Mouse (Mus musculus) heart, embryonic 13.5 days (tissue): ENCODE data around the gene Ppp6r3. TPM values are rescaled to one million over a fixed set of nuclear protein-coding genes. Genes with fewer than 3 reads are reported as not detected.
"Not testable (repeated sequence)": the region's sequence is repeated elsewhere in the genome, so short reads cannot be mapped to it uniquely, and the experiment has no call there.

Source experiments
- ATAC-seq: fragments of 200-750 bp; cut with Nextera tagmentation; 2 replicates; pipeline ENCODE4 v1.8.0; 2017; ENCODE audit warnings: moderate TSS enrichment; ENCODE audit not compliant: insufficient number of reproducible peaks, low FRiP score, low TSS enrichment; ENCODE audit errors: extremely low read depth
- H3K27ac ChIP-seq: fragments of 300-500 bp; sonication (generic); replicated peaks from 2 replicates; pipeline ENCODE4 v1.5.1; 2015; ENCODE audit warnings: moderate library complexity, mild to moderate bottlenecking, inconsistent platforms
- H3K27me3 ChIP-seq: fragments of 300-500 bp; sonication (generic); replicated peaks from 2 replicates; pipeline ENCODE4 v1.6.1; 2015; ENCODE audit warnings: mild to moderate bottlenecking, inconsistent platforms
- H3K36me3 ChIP-seq: fragments of 300-500 bp; sonication (generic); 2 replicates; pipeline ENCODE4 v1.6.1; 2015; ENCODE audit warnings: mild to moderate bottlenecking, inconsistent platforms
- H3K4me1 ChIP-seq: fragments of 300-500 bp; sonication (generic); 2 replicates; pipeline ENCODE4 v1.6.1; 2015; ENCODE audit warnings: inconsistent platforms
- H3K4me2 ChIP-seq: fragments of 300-500 bp; sonication (generic); 2 replicates; pipeline ENCODE4 v1.6.1; 2015; ENCODE audit warnings: inconsistent platforms, mild to moderate bottlenecking, moderate library complexity
- H3K4me3 ChIP-seq: fragments of 300-500 bp; sonication (generic); 2 replicates; pipeline ENCODE4 v1.5.1; 2015; ENCODE audit warnings: moderate library complexity, mild to moderate bottlenecking, inconsistent platforms
- H3K9ac ChIP-seq: fragments of 300-500 bp; sonication (generic); 2 replicates; pipeline ENCODE4 v1.6.1; 2015; ENCODE audit warnings: inconsistent platforms, mild to moderate bottlenecking, moderate library complexity
- H3K9me3 ChIP-seq: fragments of 300-500 bp; sonication (generic); 2 replicates; pipeline ENCODE4 v1.6.1; 2016; ENCODE audit warnings: inconsistent platforms
- WGBS: fragments of 180-500 bp; shearing (Covaris S2); methylation state at CpG from one replicate; pipeline ENCODE4 v1.1.7; 2015; ENCODE audit warnings: mixed read lengths; 5-methylcytosine and 5-hydroxymethylcytosine counted together
- polyA plus RNA-seq: library from polyadenylated mRNA; unstranded; fragments of >200 nt; fragmentation: Nextera tagmentation; extraction: Ambion mirVana; gene quantifications from 2 replicates; pipeline ENCODE4 v1.2.1, GENCODE M21; 2015

The Ppp6r3 gene
- polyA plus RNA-seq, 1 experiment from 2014 or later: 46.1 TPM

- H3K9ac ChIP-seq: no peak overlapping the region
- no peak for ATAC-seq
- no peaks in the 10 kb centered on the region for H3K9me3 ChIP-seq
- no peak overlapping the region for H3K4me3 ChIP-seq
- H3K4me1 ChIP-seq: peaks cover 18% of the 10 kb centered on the region
- peaks cover 35% of the 10 kb centered on the region for H3K36me3 ChIP-seq
- WGBS: 95% methylated on average over 2 of the region's 2 CpGs
- H3K27me3 ChIP-seq: no peaks in the 10 kb centered on the region
- no peak overlapping the region for H3K27ac ChIP-seq
- H3K4me2 ChIP-seq: no peak overlapping the region
These were observed 30.6 kb downstream of the Ppp6r3 start for GRCm38 (mm10) chr19:3544995-3545394.

- Histone ChIP-seq H3K27me3 (no peaks in the 10 kb centered on the region), H3K4me3 (no peak overlapping the region)
- 92% methylated on average over 4 of the region's 4 CpGs for WGBS
These were observed 33.0 kb downstream of the Ppp6r3 start for GRCm38 (mm10) chr19:3542591-3542990.

GRCm38 (mm10) chr19:3540997-3541396 is 34.6 kb downstream of the Ppp6r3 start:
- no peak overlapping the region for H3K9ac ChIP-seq
- peaks cover 13% of the 10 kb centered on the region; the same call in 1 of the 2 replicates for H3K4me1 ChIP-seq
- no peaks in the 10 kb centered on the region for H3K9me3 ChIP-seq
- H3K4me2 ChIP-seq: no peak overlapping the region
- H3K27me3 ChIP-seq: no peaks in the 10 kb centered on the region
- ATAC-seq: no peak
- peaks cover 40% of the 10 kb centered on the region for H3K36me3 ChIP-seq
- 90% methylated on average over 5 of the region's 5 CpGs for WGBS
- no peak overlapping the region for H3K4me3 ChIP-seq
- no peak overlapping the region for H3K27ac ChIP-seq

More at GRCm38 (mm10) chr19:3542591-3542990, 33.0 kb downstream of the Ppp6r3 start:
- Histone ChIP-seq H3K9ac (no peak overlapping the region), H3K27ac (no peak overlapping the region), H3K4me1 (peaks cover 19% of the 10 kb centered on the region), H3K4me2 (no peak overlapping the region), H3K9me3 (no peaks in the 10 kb centered on the region), H3K36me3 (peaks cover 44% of the 10 kb centered on the region)
- no peak for ATAC-seq

GRCm38 (mm10) chr19:3540254-3540653 is 35.3 kb downstream of the Ppp6r3 start:
- ATAC-seq: no peak
- Histone ChIP-seq H3K9ac (no peak overlapping the region), H3K27me3 (no peaks in the 10 kb centered on the region), H3K27ac (no peak overlapping the region), H3K4me1 (peaks cover 20% of the 10 kb centered on the region), H3K9me3 (no peaks in the 10 kb centered on the region), H3K36me3 (peaks cover 40% of the 10 kb centered on the region), H3K4me3 (no peak overlapping the region), H3K4me2 (no peak overlapping the region)
- WGBS: 84% methylated on average over 2 of the region's 2 CpGs

- 84% methylated on average over 5 of the region's 5 CpGs for WGBS
- Histone ChIP-seq H3K4me2 (no peak overlapping the region), H3K36me3 (peaks cover 40% of the 10 kb centered on the region), H3K4me1 (peaks cover 27% of the 10 kb centered on the region), H3K4me3 (no peak overlapping the region), H3K9me3 (no peaks in the 10 kb centered on the region), H3K27ac (no peak overlapping the region), H3K27me3 (no peaks in the 10 kb centered on the region), H3K9ac (no peak overlapping the region)
- no peak for ATAC-seq
These were observed 36.1 kb downstream of the Ppp6r3 start for GRCm38 (mm10) chr19:3539456-3539855.

GRCm38 (mm10) chr19:3537658-3538057 is 37.9 kb downstream of the Ppp6r3 start:
- Histone ChIP-seq H3K4me3 (no peak overlapping the region), H3K4me2 (no peak overlapping the region), H3K9ac (no peak overlapping the region), H3K27me3 (no peaks in the 10 kb centered on the region), H3K9me3 (no peaks in the 10 kb centered on the region), H3K27ac (no peak overlapping the region), H3K36me3 (peaks cover 32% of the 10 kb centered on the region), H3K4me1 (peaks cover 37% of the 10 kb centered on the region)
- WGBS: 94% methylated on average over 6 of the region's 6 CpGs
- no peak for ATAC-seq

GRCm38 (mm10) chr19:3534945-3535344 is 40.6 kb downstream of the Ppp6r3 start:
- Histone ChIP-seq H3K4me1 (peaks cover 42% of the 10 kb centered on the region), H3K27me3 (no peaks in the 10 kb centered on the region), H3K4me3 (no peak overlapping the region), H3K27ac (no peak overlapping the region), H3K9ac (0 out of 2 replicates have a peak overlapping the region, but pooled peaks have one; percentile 10), H3K36me3 (peaks cover 19% of the 10 kb centered on the region), H3K9me3 (no peaks in the 10 kb centered on the region), H3K4me2 (no peak overlapping the region)
- 59% methylated on average over 3 of the region's 3 CpGs for WGBS
- ATAC-seq: no peak

GRCm38 (mm10) chr19:3533266-3533966 is 42.1 kb downstream of the Ppp6r3 start:
- H3K27ac ChIP-seq, H3K4me2 ChIP-seq, H3K9me3 ChIP-seq, H3K9ac ChIP-seq, H3K36me3 ChIP-seq, H3K27me3 ChIP-seq, ATAC-seq, H3K4me3 ChIP-seq: not testable (repeated sequence)
- WGBS: 73% methylated on average over 12 of the region's 12 CpGs
- peaks cover 51% of the 10 kb centered on the region for H3K4me1 ChIP-seq

GRCm38 (mm10) chr19:3532717-3533260 is 42.8 kb downstream of the Ppp6r3 start:
- no peak overlapping the region for H3K4me2 ChIP-seq
- H3K36me3 ChIP-seq: peaks cover 1% of the 10 kb centered on the region; the same call in 1 of the 2 replicates
- no peak overlapping the region for H3K9ac ChIP-seq
- H3K4me1 ChIP-seq: peaks cover 48% of the 10 kb centered on the region
- H3K4me3 ChIP-seq: no peak overlapping the region
- no peak for ATAC-seq
- H3K9me3 ChIP-seq: no peaks in the 10 kb centered on the region
- H3K27me3 ChIP-seq: no peaks in the 10 kb centered on the region
- H3K27ac ChIP-seq: no peak overlapping the region
- 94% methylated on average over 14 of the region's 14 CpGs for WGBS

- no peaks in the 10 kb centered on the region for H3K27me3 ChIP-seq
- H3K36me3 ChIP-seq: peaks cover 27% of the 10 kb centered on the region
- H3K9me3 ChIP-seq: no peaks in the 10 kb centered on the region
- H3K4me1 ChIP-seq: peaks cover 31% of the 10 kb centered on the region
- WGBS: 67% methylated on average over 3 of the region's 3 CpGs
- H3K9ac ChIP-seq: no peak overlapping the region
- no peak overlapping the region for H3K4me2 ChIP-seq
- no peak overlapping the region for H3K27ac ChIP-seq
- H3K4me3 ChIP-seq: no peak overlapping the region
- no peak for ATAC-seq
These were observed 45.8 kb downstream of the Ppp6r3 start for GRCm38 (mm10) chr19:3529781-3530180.

- H3K9ac ChIP-seq: no peak overlapping the region
- 77% methylated on average over 4 of the region's 4 CpGs for WGBS
- H3K4me1 ChIP-seq: peaks cover 19% of the 10 kb centered on the region
- ATAC-seq: no peak
- H3K4me3 ChIP-seq: no peak overlapping the region
- no peaks in the 10 kb centered on the region for H3K27me3 ChIP-seq
- H3K9me3 ChIP-seq: no peaks in the 10 kb centered on the region
- peaks cover 33% of the 10 kb centered on the region for H3K36me3 ChIP-seq
- H3K27ac ChIP-seq: no peak overlapping the region
- no peak overlapping the region for H3K4me2 ChIP-seq
These were observed 46.9 kb downstream of the Ppp6r3 start for GRCm38 (mm10) chr19:3528646-3529045.

GRCm38 (mm10) chr19:3527531-3527930 is 48.0 kb downstream of the Ppp6r3 start:
- WGBS: 91% methylated on average over 4 of the region's 4 CpGs
- H3K9me3 ChIP-seq: no peaks in the 10 kb centered on the region

More at GRCm38 (mm10) chr19:3527531-3527930, 48.0 kb downstream of the Ppp6r3 start:
- Histone ChIP-seq H3K36me3 (peaks cover 44% of the 10 kb centered on the region), H3K27ac (no peak overlapping the region), H3K4me2 (no peak overlapping the region), H3K9ac (no peak overlapping the region), H3K27me3 (no peaks in the 10 kb centered on the region), H3K4me3 (no peak overlapping the region), H3K4me1 (peaks cover 14% of the 10 kb centered on the region)
- ATAC-seq: no peak
